Mouse (Mus musculus): ENCODE results near the gene Arhgdig. TPM values are rescaled to one million over a fixed set of nuclear protein-coding genes. Genes with fewer than 3 reads are reported as not detected.

Arhgdig gene
- polyA plus RNA-seq, 1 experiment: not detected

DNA sequence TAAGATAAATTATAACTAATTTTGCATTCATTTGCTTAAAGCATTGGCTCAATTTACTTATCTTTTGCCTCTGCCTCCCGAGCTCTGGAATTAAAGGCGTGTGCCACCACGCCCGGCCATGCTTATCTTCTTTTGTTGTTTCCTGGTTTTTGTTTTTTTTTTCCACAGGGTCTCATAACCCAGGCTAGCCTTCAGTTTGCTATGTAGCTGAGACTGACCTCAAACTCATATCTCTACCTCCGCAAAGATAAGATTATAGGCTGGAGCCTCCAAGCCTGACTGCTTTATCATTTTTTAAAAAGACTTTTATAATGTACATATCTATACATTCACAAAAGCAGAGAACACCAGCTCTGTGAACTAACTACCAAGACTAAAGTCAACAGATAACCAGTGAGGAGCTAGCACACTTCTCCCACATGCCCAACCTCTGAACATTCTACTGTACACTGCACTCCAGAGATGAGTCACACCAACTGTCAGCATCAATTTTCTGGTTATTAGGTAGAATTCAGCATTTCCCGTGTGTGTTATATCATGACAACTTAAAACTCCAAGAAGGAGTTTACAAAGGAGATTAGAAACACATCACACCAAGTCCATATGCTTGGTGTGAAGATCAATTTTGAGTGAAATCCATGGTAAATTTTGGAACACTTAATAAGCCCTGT is 32.7 kb upstream of the Arhgdig start:
- TF ChIP-seq POLR2A (IDR thresholded peaks at IDR 0.05; ENCODE audit: borderline replicate concordance, low read depth, low read length) (no peak), CTCF (IDR thresholded peaks at IDR 0.05; ENCODE audit: low read depth, low read length) (no peak)
- Histone ChIP-seq H3K27ac (ENCODE audit: insufficient read depth, low read depth, low read length) (no peak overlapping the region), H3K4me3 (ENCODE audit: insufficient read depth, low read length) (no peak overlapping the region), H3K4me1 (ENCODE audit: control insufficient read depth, insufficient read depth, low read length) (peaks cover 49% of the 10 kb centered on the region)

GRCm38 (mm10) chr17:26239551-26239950 is 32.0 kb upstream of the Arhgdig start:
- TF ChIP-seq POLR2A (IDR thresholded peaks at IDR 0.05; ENCODE audit: borderline replicate concordance, low read depth, low read length) (no peak), CTCF (IDR thresholded peaks at IDR 0.05; ENCODE audit: low read depth, low read length) (no peak)
- no peak overlapping the region for H3K27ac ChIP-seq (ENCODE audit: insufficient read depth, low read depth, low read length)
- H3K4me3 ChIP-seq (ENCODE audit: insufficient read depth, low read length): no peak overlapping the region
- H3K4me1 ChIP-seq (ENCODE audit: control insufficient read depth, insufficient read depth, low read length): peaks cover 54% of the 10 kb centered on the region

- Histone ChIP-seq H3K27ac (ENCODE audit: insufficient read depth, low read depth, low read length) (peak overlapping the region; percentile 59), H3K4me3 (ENCODE audit: insufficient read depth, low read length) (no peak overlapping the region), H3K4me1 (ENCODE audit: control insufficient read depth, insufficient read depth, low read length) (peaks cover 52% of the 10 kb centered on the region)
- TF ChIP-seq CTCF (IDR thresholded peaks at IDR 0.05; ENCODE audit: low read depth, low read length) (no peak), POLR2A (IDR thresholded peaks at IDR 0.05; ENCODE audit: borderline replicate concordance, low read depth, low read length) (no peak)
Observed at GRCm38 (mm10) chr17:26237667-26238066, 30.1 kb upstream of the Arhgdig start.

DNA sequence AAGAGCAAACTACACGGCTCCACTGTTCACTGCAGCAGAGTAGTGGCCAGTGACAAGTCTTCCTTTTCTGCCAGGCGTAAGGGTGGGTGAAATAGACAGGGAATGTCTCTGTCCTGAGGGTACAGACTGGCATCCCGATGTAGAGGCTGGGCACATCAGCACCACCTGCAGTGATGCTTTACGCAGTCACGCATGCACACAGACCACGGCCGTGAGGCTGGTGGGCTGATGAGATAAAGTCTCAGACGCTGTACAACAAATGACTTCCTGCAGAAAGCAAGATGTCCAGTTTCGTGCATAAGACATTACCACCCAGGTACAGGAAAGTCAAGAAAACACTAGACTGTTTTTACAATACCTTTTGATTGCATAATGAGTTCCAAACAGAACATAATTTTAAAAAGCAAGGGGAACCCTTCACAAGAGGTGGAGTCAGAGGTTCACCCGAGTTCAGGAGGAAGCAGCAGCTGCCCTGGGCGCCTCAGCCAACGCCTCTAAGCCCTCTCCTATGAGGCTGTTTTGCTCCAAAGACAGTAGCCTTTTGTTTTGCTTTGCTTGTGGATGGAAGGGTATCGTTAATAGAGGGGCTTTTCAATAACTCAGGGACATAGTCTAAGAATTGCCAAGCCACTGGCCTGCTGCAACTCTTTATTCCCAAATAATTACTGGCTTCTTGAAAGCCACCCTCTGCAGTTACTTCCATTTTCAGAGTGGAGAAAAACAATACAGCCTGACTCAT is 27.7 kb upstream of the Arhgdig start:
- Histone ChIP-seq H3K27ac (ENCODE audit: insufficient read depth, low read depth, low read length) (peak overlapping the region; percentile 97), H3K4me1 (ENCODE audit: control insufficient read depth, insufficient read depth, low read length) (peaks cover 55% of the 10 kb centered on the region), H3K4me3 (ENCODE audit: insufficient read depth, low read length) (peak overlapping the region; percentile 28)
- no peak for TF ChIP-seq POLR2A (IDR thresholded peaks at IDR 0.05; ENCODE audit: borderline replicate concordance, low read depth, low read length)

- TF ChIP-seq POLR2A (IDR thresholded peaks at IDR 0.05; ENCODE audit: borderline replicate concordance, low read depth, low read length) (no peak), CTCF (IDR thresholded peaks at IDR 0.05; ENCODE audit: low read depth, low read length) (no peak)
- H3K4me1 ChIP-seq (ENCODE audit: control insufficient read depth, insufficient read depth, low read length): peaks cover 58% of the 10 kb centered on the region
- H3K4me3 ChIP-seq (ENCODE audit: insufficient read depth, low read length): no peak overlapping the region
- peak overlapping the region; percentile 97 for H3K27ac ChIP-seq (ENCODE audit: insufficient read depth, low read depth, low read length)
Observed at GRCm38 (mm10) chr17:26234386-26234785, 26.8 kb upstream of the Arhgdig start.

GRCm38 (mm10) chr17:26232863-26233262 is 25.3 kb upstream of the Arhgdig start:
- Histone ChIP-seq H3K4me3 (ENCODE audit: insufficient read depth, low read length) (no peak overlapping the region), H3K4me1 (ENCODE audit: control insufficient read depth, insufficient read depth, low read length) (peaks cover 51% of the 10 kb centered on the region), H3K27ac (ENCODE audit: insufficient read depth, low read depth, low read length) (no peak overlapping the region)
- TF ChIP-seq POLR2A (IDR thresholded peaks at IDR 0.05; ENCODE audit: borderline replicate concordance, low read depth, low read length): no peak
- peak; percentile 27; the same call in 1 of the 2 replicates for TF ChIP-seq CTCF (IDR thresholded peaks at IDR 0.05; ENCODE audit: low read depth, low read length)

DNA sequence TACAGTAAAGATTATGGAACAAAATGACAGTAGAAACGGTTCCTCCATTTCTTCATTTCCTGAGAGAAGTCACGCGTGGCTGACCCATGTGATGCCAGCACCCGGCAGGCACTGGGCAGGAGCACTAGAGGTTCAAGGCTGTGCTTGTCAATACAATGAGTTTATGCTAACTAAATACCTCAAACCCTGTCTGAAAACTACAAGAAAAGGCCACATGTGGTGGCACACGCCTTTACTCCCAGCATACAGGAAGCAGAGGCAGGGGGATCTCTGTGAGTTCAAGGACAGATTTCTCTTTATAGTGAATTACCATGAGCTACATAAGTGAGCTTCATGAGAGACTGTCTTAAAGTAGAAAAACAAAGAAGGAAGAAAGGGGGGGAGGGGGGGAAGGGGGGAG is 23.6 kb upstream of the Arhgdig start:
- TF ChIP-seq POLR2A (IDR thresholded peaks at IDR 0.05; ENCODE audit: borderline replicate concordance, low read depth, low read length): no peak
- no peak for TF ChIP-seq CTCF (IDR thresholded peaks at IDR 0.05; ENCODE audit: low read depth, low read length)
- Histone ChIP-seq H3K27ac (ENCODE audit: insufficient read depth, low read depth, low read length) (peak overlapping the region; percentile 96), H3K4me3 (ENCODE audit: insufficient read depth, low read length) (no peak overlapping the region), H3K4me1 (ENCODE audit: control insufficient read depth, insufficient read depth, low read length) (peaks cover 37% of the 10 kb centered on the region)

- H3K27ac ChIP-seq (ENCODE audit: insufficient read depth, low read depth, low read length): peak overlapping the region; percentile 96
- TF ChIP-seq POLR2A (IDR thresholded peaks at IDR 0.05; ENCODE audit: borderline replicate concordance, low read depth, low read length) (no peak), CTCF (IDR thresholded peaks at IDR 0.05; ENCODE audit: low read depth, low read length) (no peak)
- H3K4me3 ChIP-seq (ENCODE audit: insufficient read depth, low read length): no peak overlapping the region
- peaks cover 27% of the 10 kb centered on the region for H3K4me1 ChIP-seq (ENCODE audit: control insufficient read depth, insufficient read depth, low read length)
Observed at GRCm38 (mm10) chr17:26229776-26230175, 22.2 kb upstream of the Arhgdig start.

- Histone ChIP-seq H3K27ac (ENCODE audit: insufficient read depth, low read depth, low read length) (no peak overlapping the region), H3K4me3 (ENCODE audit: insufficient read depth, low read length) (no peak overlapping the region), H3K4me1 (ENCODE audit: control insufficient read depth, insufficient read depth, low read length) (peaks cover 6% of the 10 kb centered on the region)
- TF ChIP-seq POLR2A (IDR thresholded peaks at IDR 0.05; ENCODE audit: borderline replicate concordance, low read depth, low read length) (no peak), CTCF (IDR thresholded peaks at IDR 0.05; ENCODE audit: low read depth, low read length) (no peak)
Observed at GRCm38 (mm10) chr17:26225150-26225549, 17.6 kb upstream of the Arhgdig start.

DNA sequence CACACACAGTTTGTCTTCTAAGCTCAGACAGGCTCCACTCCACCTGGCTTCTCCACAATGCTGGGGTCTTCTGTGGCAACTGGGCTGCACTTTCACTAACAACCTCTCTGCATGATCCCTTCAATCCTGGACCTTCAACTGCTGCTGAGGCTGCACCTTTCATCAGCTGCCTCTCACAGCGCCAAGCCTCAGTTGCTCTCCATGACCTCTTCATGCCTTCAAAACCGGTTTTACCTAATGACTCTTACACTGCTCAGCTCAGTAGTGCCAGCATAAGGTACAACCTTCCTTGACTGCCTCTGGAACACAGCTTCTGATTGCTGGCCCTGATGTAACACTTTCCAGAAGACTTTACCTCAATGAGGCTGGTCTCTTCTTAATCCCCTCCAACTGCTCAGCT is 13.9 kb upstream of the Arhgdig start:
- Histone ChIP-seq H3K4me1 (ENCODE audit: control insufficient read depth, insufficient read depth, low read length) (no peaks in the 10 kb centered on the region), H3K4me3 (ENCODE audit: insufficient read depth, low read length) (no peak overlapping the region)
- no peak for TF ChIP-seq CTCF (IDR thresholded peaks at IDR 0.05; ENCODE audit: low read depth, low read length)
- TF ChIP-seq POLR2A (IDR thresholded peaks at IDR 0.05; ENCODE audit: borderline replicate concordance, low read depth, low read length): no peak

More for the DNA sequence above, 13.9 kb upstream of the Arhgdig start:
- H3K27ac ChIP-seq (ENCODE audit: insufficient read depth, low read depth, low read length): no peak overlapping the region

All from bone marrow macrophage, adult 2 months (primary cell).